Mouse (Mus musculus) G1E (cell line): ENCODE data around the gene Sf1. TPM values are rescaled to one million over a fixed set of nuclear protein-coding genes. Genes with fewer than 3 reads are reported as not detected.
A peak's percentile ranks its signal among the peaks of the same experiment; 100 is the strongest.

Source experiments
- ATAC-seq: 2 replicates; pipeline ENCODE4 v1.8.0; 2016; ENCODE audit warnings: mild to moderate bottlenecking; ENCODE audit not compliant: insufficient number of reproducible peaks, poor library complexity, low FRiP score, severe bottlenecking; ENCODE audit errors: extremely low read depth
- DNase-seq: peaks from one replicate; pipeline ENCODE4 v3.0.0; 2012; ENCODE audit warnings: low spot score
- H3K27me3 ChIP-seq: 2 replicates; pipeline ENCODE4 v1.6.1; 2012; ENCODE audit warnings: mild to moderate bottlenecking, low read length, inconsistent platforms; ENCODE audit not compliant: insufficient read depth
- H3K36me3 ChIP-seq: replicated peaks from 2 replicates; pipeline ENCODE3; 2012; ENCODE audit warnings: mild to moderate bottlenecking, inconsistent platforms
- H3K4me1 ChIP-seq: 2 replicates; pipeline ENCODE4 v1.6.1; 2012; ENCODE audit warnings: low read depth, low read length, inconsistent platforms, mixed read lengths; ENCODE audit not compliant: insufficient read depth
- H3K4me3 ChIP-seq: 2 replicates; pipeline ENCODE4 v1.5.1; 2012; ENCODE audit warnings: low read depth, mild to moderate bottlenecking, inconsistent platforms, low read length, moderate library complexity, mixed read lengths
- H3K9me3 ChIP-seq: replicated peaks from 2 replicates; pipeline ENCODE4 v1.6.1; 2012; ENCODE audit warnings: inconsistent platforms
- CTCF ChIP-seq: IDR thresholded peaks from 2 replicates; pipeline ENCODE4 v1.5.1; 2012; ENCODE audit warnings: low read depth, low read length, inconsistent platforms, mixed read lengths
- GATA1 ChIP-seq: IDR thresholded peaks from 2 replicates; pipeline ENCODE4 v1.6.1; 2012; ENCODE audit warnings: borderline replicate concordance, low read length, inconsistent platforms, mixed read lengths
- GATA2 ChIP-seq: IDR thresholded peaks from 2 replicates; pipeline ENCODE4 v1.6.1; 2012; ENCODE audit warnings: low read depth, low read length, inconsistent platforms, borderline replicate concordance
- POLR2AphosphoS5 ChIP-seq: IDR thresholded peaks from 2 replicates; pipeline ENCODE4 v1.6.1; 2012; ENCODE audit warnings: low read depth, low read length, inconsistent platforms; ENCODE audit not compliant: insufficient replicate concordance
- TAL1 ChIP-seq: conservative IDR thresholded peaks from 2 replicates; pipeline ENCODE4 v1.6.1; 2012; ENCODE audit warnings: low read depth, low read length, inconsistent platforms, mixed read lengths
- polyA plus RNA-seq: library from polyadenylated mRNA; stranded (reverse); fragments of >175 nt; gene quantifications from 2 replicates; pipeline ENCODE4 v1.2.3, GENCODE M21; 2012
- total RNA-seq, 2 experiments: library from RNA; stranded (forward) in 1 of 2; stranded (reverse) in 1 of 2; fragments of 200-1000 nt in 1 of 2; fragments of >200 nt in 1 of 2; fragmentation: Nextera tagmentation in 1 of 2; gene quantifications; 2 replicates each; pipeline ENCODE4 v1.2.3; 2014 to 2017

Gene Sf1
- total and polyA plus RNA-seq, 3 experiments = 104 to 1,720 (median 511) TPM

DNA sequence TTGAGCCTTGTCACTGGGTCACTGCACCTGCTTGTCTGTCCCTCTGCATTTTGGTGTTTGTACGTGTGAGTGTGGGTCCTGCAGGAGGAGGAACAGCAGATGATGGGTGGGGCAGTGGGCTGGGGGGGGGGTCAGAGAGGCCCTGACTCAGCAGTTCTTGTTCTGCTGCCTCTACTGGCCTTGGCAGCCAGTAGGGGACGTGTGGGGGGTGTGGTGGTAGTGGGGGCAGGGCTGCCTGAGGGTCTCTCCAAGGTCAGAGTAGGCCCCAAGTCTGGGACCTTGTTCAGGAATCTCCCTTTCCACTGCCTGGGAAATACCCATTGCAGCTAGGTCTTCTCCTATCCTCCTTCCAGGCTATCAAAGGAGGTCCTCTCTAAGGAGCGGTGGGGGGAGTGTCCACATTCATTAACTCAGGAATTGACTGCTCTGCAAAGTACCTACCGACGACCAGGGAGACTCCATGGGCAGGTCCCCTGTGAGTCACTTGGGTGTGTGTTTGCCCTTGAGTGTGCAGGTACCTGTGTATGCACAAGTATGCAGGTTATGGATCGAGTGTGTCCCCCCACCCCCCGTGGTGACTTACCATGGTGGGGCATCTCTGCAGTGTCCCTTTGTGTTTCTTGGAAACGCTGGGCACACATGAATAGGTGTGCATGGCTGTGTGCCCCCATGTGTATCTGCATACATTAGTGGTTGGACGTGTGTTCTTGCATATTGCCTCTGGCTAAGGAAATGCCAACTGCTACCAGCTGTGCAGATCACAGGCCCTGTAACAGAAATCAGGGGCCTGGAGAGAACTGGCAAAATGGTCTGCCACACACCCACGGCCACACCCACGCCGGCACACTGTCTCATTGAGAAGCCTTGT lies 53.6 kb downstream of the Sf1 start:
- H3K4me1 ChIP-seq = peaks cover 21% of the 10 kb centered on the region
- peaks cover 62% of the 10 kb centered on the region for H3K27me3 ChIP-seq
- no peak for DNase-seq

DNA sequence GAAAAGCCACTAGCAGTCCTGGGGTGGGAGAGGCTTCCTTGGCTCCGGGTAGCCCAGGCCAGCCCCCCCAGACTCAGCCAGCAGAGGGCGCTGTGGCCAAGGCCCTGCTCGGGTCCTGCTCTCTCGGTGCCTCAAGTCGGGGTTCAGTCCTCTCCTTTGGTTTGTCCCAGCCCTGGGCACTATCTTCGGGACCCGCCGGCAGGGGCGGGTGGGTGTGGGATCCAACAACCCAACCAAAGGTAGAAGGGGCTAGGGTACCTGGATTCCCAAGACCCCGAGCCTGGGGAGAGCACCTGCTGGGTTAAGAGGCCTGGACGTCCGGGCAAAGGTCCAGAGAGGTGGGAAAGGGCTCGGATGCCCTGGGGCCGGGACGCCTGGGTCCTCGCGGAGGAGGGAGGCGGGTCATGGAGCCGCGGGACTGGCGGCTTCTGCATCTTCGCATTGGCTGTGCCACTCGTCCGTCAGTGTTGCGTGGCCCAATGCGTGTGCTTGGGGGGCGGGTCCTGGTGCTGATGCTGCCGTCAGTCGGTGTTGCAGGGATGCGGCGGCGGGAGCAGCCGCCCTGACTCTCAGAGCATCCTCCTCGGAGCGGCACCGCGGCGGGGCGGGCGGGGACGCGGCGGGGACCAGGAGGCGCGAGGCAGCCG lies 54.9 kb downstream of the Sf1 start, which contains the start of gene Nrxn2:
TSS of gene Nrxn2 (plus strand) at position 499 of the 647 bp plus-strand sequence.
- DNase-seq (peak; percentile 67), ATAC-seq (no peak)
- TF ChIP-seq GATA2 (no peak), POLR2AphosphoS5 (no peak), CTCF (peak; percentile 67), TAL1 (no peak), GATA1 (no peak)
- Histone ChIP-seq H3K36me3 (no peaks in the 10 kb centered on the region), H3K9me3 (no peaks in the 10 kb centered on the region), H3K27me3 (peaks cover 53% of the 10 kb centered on the region), H3K4me3 (peak within 1 kb of the TSS; percentile 38), H3K4me1 (peaks cover 21% of the 10 kb centered on the region)

More for the DNA sequence above, 53.6 kb downstream of the Sf1 start:
- no peak for TF ChIP-seq GATA1
- TF ChIP-seq POLR2AphosphoS5 = no peak
- TF ChIP-seq TAL1 = no peak
- no peak for TF ChIP-seq CTCF
- no peak for TF ChIP-seq GATA2
- ATAC-seq = no peak
- Histone ChIP-seq H3K9me3 (no peaks in the 10 kb centered on the region), H3K4me3 (no peak overlapping the region), H3K36me3 (no peaks in the 10 kb centered on the region)

DNA sequence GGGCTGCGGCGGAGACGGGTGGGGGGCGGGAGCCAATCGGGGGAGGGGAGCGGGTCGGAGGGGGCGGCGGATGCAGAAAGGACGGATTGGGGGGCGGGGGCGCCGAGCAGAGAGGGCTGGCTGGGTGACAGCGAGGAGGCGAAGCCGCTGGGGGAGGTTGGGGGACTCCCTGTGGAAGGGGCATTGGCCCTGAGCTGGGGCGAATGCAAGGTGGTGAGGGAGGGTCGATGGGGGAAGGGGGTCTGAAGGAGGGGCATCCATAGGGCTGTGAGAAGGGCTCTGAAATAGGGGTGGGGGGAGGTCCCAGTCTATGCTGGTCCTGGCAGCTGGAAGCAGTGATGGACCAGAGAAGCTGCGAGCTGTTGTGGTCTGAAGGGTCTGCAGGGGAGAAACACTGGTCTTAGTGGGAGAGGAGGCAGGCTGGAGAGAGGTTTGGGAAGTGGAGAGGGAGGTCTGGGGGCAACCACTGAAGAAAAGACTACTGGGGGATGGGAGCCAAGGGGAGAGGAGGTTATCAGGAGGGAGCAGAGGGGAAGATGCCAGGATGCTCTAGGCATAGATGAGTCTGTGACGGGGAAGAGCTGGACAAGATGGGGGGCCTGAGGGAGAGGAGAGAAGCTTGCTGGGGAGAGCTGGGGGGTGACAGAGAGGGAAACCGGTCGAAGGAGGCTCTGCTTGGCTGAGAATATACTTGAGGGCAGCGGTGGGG lies 55.6 kb downstream of the Sf1 start:
- no peak overlapping the region for H3K4me3 ChIP-seq
- ATAC-seq (no peak), DNase-seq (no peak)
- H3K4me1 ChIP-seq = peaks cover 21% of the 10 kb centered on the region
- H3K9me3 ChIP-seq = no peaks in the 10 kb centered on the region
- no peak for TF ChIP-seq GATA2
- no peak for TF ChIP-seq POLR2AphosphoS5
- TF ChIP-seq GATA1 = no peak
- no peak for TF ChIP-seq TAL1
- no peak for TF ChIP-seq CTCF
- no peaks in the 10 kb centered on the region for H3K36me3 ChIP-seq
- peaks cover 58% of the 10 kb centered on the region for H3K27me3 ChIP-seq

DNA sequence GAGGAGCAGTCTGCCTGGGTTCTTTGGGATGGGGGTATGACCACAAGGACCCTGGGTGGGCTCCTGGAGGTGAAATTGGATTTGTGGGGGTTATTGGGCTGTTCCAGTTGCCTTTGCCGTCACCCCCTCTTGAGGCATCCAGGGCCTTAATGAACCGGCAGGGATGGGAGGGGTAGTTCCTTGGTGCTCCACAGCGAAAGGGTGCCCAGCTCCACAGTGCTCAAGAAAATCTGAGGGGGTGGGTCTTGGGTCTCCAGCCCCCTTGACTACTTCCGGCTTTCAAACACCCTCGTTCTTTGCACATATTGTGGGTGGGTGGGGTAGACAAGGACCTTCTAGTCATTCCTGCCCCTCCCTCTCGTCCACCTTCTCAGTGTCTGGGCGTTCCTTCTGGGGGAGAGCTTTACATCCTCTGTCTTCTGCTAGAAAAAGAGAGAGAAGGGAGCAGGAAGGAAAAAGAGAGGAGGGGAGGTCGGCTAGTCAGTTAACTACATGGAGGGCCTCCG lies 56.4 kb downstream of the Sf1 start:
- Histone ChIP-seq H3K4me1 (peaks cover 21% of the 10 kb centered on the region), H3K9me3 (no peaks in the 10 kb centered on the region), H3K27me3 (peaks cover 60% of the 10 kb centered on the region), H3K36me3 (no peaks in the 10 kb centered on the region), H3K4me3 (no peak overlapping the region)
- TF ChIP-seq CTCF = no peak
- TF ChIP-seq POLR2AphosphoS5 = no peak
- TF ChIP-seq GATA1 = no peak
- TF ChIP-seq GATA2 = no peak
- TF ChIP-seq TAL1 = no peak
- no peak for ATAC-seq
- no peak for DNase-seq

DNA sequence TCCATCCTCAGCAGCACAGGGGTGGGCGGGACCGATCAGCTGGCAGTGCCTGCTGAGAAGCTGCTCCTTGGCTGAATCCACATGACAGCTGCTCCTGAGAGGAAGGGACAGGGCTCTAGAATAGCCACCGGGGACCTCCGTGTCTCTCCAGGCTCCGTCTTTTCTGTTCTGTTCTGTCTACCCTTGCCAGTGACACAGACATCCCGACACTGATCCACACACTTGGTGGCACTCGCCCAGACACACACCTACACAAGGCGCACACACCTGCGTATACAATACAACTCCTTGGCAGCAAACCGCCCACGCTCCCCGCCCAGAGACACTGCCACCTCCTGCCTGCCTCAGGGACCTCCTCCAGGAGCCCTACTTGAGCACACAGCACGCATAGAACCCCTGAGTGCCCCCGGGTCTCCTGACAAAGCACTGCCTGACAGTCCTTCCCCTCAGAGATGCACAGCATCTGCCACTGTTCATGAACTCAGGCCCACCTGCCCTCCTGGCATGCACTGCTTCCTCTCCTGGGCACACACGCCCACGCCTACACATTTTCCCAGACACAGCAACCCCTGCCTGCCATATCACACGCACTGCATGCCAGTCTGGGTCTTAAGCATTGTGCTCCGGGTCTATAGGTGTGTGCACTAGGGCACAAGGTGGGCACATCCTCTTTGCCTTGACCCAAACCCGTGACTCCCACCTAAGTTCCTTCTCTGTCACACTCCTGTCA lies 57.2 kb downstream of the Sf1 start:
- Histone ChIP-seq H3K4me3 (no peak overlapping the region), H3K36me3 (no peaks in the 10 kb centered on the region), H3K4me1 (peaks cover 21% of the 10 kb centered on the region), H3K9me3 (no peaks in the 10 kb centered on the region), H3K27me3 (peaks cover 55% of the 10 kb centered on the region)
- ATAC-seq (no peak), DNase-seq (no peak)
- TF ChIP-seq CTCF (no peak), TAL1 (no peak), GATA1 (no peak), GATA2 (no peak), POLR2AphosphoS5 (no peak)

DNA sequence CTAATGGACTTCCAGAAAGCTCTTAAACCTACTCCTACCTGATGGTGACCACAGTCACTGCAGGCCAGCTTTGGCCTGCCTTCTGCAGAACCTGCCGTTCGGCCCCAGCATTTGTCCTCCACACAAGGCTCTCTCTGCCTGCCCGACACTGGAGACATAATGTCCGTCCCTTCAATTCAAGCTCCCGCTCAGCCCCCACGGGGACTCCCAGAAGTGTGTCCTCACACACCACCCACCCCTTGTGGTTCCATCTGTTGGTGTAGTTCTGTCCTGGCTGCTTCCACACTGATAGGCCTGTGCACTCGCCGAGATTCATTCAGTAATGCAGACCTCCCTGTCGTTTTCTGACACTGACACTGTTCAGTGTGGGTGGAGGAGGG lies 57.7 kb downstream of the Sf1 start:
- TF ChIP-seq GATA1 (no peak), CTCF (no peak), TAL1 (no peak), POLR2AphosphoS5 (no peak), GATA2 (no peak)
- H3K9me3 ChIP-seq = no peaks in the 10 kb centered on the region
- no peaks in the 10 kb centered on the region for H3K36me3 ChIP-seq
- DNase-seq (no peak), ATAC-seq (no peak)
- peaks cover 19% of the 10 kb centered on the region for H3K4me1 ChIP-seq
- H3K4me3 ChIP-seq = no peak overlapping the region
- peaks cover 52% of the 10 kb centered on the region for H3K27me3 ChIP-seq
